Mouse (Mus musculus) layer of hippocampus, postnatal 25 days (tissue): ENCODE measurements at regions not wholly inside any gene's neighbourhood (a gene's known extent, or its start where the extent isn't known, plus 50 kb on each side); places are given as distances from the start of the nearest gene placed in this dataset.
A peak's percentile ranks its signal among the peaks of the same experiment; 100 is the strongest.
"Not testable (repeated sequence)": the region's sequence is repeated elsewhere in the genome, so short reads cannot be mapped to it uniquely, and the experiment has no call there.

Source experiments
- DNase-seq, 2 experiments: peaks; one replicate each; pipeline ENCODE4 v3.0.0; 2022; ENCODE audit warnings: mixed read lengths in 2 of 2, low spot score in 1 of 2; ENCODE audit errors: extremely low spot score in 1 of 2

- DNase-seq, result peak in 1 of 2 experiments; percentile 43
Observed at GRCm38 (mm10) chr10:27761402-27761801, 141.8 kb upstream of the Lama2 start.

DNA sequence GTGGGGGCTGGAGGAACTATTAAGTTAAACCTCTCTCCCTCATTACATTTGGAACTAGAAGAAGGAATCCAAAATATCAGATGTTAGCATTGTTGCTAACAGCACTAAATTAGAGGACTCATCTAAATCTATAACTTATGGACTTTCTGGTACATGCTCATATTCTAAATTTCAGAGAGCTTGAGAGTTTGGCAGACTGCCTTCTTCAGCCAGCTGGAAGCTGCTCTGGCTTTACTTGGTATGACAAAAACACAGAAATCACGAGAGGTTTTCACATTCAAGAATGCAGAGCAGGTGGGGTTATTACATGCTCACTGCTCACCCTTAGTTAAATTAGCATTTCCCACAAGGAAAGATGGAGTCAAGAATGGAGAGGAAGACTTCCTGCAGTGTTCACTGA, 182.8 kb upstream of the Lama2 start:
- DNase-seq, result no peak

DNA sequence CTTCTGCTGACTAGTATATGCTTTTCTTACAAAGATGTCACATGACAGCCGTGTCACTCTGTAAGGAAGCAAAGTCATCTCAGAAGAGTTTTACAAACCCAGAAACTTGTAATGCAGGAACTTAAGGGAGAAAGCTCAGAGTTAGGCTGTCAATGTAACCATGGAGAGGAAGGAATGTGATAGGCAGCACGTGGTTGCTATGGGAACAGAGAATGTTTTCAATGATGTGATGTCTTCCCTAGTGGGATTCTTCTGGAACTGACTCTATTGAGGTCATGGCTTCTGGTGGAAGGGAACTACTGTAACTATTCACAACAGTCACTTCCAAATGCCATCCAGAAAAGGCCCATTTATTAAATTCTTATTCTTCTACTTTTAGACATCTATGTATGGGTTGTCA, 190.0 kb upstream of the Lama2 start:
- no peak for DNase-seq

- not testable (repeated sequence) for DNase-seq
Observed at GRCm38 (mm10) chr10:27825671-27826070, 206.1 kb upstream of the Lama2 start.

DNA sequence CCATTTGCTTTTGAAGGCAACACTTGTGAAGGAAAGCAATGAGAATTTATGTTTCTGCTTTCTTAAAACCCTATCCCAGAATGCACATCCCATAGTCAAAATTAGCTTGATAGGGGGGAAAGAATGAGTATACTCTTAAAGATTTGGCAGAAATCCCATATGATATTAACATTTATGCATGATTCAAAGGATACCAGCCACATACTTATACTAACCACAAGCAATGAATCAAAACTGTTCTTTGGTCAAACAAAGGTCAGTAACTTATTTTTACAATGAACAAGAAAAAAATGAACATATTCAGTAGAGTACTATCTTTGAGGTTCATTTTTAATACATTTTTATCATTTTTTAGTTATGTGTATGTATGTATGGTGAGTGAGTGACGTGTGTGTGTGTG, 208.8 kb upstream of the Lama2 start:
- no peak for DNase-seq

GRCm38 (mm10) chr10:27838666-27839065, 219.1 kb upstream of the Lama2 start:
- no peak for DNase-seq

DNA sequence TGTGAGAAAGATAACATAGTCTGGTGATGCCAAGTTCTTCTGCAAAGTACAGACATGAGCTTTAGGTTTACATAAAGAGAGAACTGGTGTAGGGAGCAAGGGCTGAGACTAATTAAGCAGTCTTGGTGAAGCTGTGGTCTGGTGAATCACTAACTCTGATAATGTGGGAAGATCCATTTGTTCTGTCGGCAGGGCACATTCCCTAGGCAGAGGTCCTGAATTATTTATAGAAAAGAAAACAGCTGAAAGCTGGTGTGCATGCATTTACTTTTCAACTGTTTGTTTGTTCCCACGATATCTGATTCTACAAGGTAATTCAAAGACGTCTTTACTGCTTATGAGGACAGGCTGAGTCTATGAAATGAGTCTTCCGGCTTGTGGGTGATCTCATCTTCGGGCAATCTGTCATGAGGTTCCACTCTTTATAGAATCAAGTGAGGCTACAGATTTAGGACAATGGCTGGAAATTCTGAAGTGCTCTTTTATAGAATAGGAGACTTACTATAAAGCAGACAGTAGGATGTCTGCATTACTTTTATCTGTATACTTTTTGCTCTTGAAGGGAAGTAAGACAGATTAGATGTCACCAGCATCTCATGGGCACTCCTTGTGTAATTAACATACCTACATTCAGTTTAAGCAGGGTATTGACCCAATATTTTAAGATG, 221.6 kb upstream of the Lama2 start:
- DNase-seq, result no peak

GRCm38 (mm10) chr10:27843010-27843409, 223.5 kb upstream of the Lama2 start:
- DNase-seq, result no peak

- no peak for DNase-seq
Observed at GRCm38 (mm10) chr10:27863625-27864024, 211.0 kb upstream of the Ptprk start.

- DNase-seq, result no peak
Observed at GRCm38 (mm10) chr10:27880867-27881266, 193.8 kb upstream of the Ptprk start.

GRCm38 (mm10) chr10:27891778-27892512, 182.7 kb upstream of the Ptprk start:
- DNase-seq, result no peak

DNA sequence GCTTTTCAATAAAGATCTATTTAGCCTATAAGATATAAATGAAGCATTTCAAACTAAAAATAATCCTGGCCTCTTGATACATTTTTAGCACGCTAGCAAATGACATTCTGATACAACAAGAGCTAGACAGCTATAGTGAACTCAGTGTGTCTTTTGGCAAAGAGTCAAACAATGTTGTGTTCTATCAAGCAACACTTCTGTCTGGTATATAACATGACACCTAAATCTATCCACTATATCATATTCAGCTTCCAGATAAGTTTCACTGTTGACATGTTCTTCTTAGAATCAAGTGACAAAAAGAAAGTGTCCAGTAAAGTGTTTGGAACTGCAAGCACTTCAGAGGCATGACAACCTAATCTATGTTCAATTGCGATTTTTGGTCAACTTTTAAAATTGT, 158.2 kb upstream of the Ptprk start:
- no peak for DNase-seq

- no peak for DNase-seq
Observed at GRCm38 (mm10) chr10:27927266-27927665, 147.4 kb upstream of the Ptprk start.

DNA sequence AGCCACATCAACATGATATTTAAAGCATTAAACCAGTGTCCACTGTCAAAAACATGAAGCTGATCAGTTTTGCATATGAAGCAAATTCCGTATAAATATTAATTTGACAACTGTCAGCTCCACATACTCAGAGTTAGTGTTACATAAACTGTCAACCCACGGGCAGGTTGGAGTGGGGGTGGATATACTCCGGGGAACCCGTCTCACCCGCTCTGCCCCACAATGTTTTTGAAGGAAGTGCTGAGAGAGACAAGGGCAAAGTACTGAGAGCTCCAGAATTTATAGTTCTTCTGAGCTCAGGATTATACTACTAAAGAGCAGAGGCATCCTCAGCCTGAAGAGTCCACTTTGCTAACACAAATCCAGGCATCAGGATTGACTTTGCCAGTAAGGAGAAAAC, 132.5 kb upstream of the Ptprk start:
- DNase-seq, result no peak

GRCm38 (mm10) chr10:27949127-27949526, 125.5 kb upstream of the Ptprk start:
- DNase-seq, result no peak

GRCm38 (mm10) chr10:27968202-27968601, 106.4 kb upstream of the Ptprk start:
- no peak for DNase-seq

DNA sequence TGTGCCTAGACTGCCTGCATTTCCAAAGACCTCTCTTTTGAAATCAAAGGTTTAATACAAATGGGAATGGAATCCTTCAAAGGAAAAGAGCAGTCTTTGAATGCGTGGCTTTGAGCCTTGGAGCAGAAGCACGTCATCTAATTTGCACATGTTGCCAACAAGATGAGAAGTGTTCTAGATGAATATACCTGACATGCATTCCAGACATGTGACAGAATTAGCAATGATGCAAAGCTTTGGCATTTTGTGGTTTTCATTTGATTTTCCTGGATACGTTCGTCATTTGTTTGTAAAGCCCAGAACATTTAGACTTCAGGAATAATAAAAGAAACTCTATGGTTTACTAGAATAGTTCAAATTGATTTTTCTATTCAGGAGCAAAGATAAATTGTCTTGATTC, 90.6 kb upstream of the Ptprk start:
- DNase-seq, result no peak

DNA sequence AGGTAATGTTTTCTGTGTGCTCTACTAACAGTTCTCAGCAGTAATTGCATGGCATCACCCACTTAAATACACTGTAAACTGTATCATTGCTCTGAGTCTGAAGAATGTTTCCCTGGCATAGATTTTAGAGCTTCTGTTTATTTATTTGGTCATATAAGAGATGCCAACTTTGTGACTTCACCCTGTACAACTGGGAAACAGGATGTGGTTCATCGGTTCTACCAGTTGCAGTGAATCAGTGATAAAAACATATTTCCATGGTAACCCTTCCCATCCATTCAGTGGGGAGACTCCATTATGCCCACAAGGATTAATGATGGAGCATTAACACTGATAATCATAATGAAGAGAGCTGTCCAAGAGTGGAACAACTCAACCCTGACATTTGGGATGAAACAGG, 89.6 kb upstream of the Ptprk start:
- DNase-seq, result no peak

GRCm38 (mm10) chr10:27987026-27987425, 87.6 kb upstream of the Ptprk start:
- no peak for DNase-seq

GRCm38 (mm10) chr10:27988066-27988465, 86.6 kb upstream of the Ptprk start:
- DNase-seq, result no peak

- DNase-seq, result no peak
Observed at GRCm38 (mm10) chr10:27990359-27991056, 84.1 kb upstream of the Ptprk start.

- DNase-seq, result no peak
Observed at GRCm38 (mm10) chr10:27991057-27991365, 83.6 kb upstream of the Ptprk start.
